Mouse (Mus musculus): Measurements from ENCODE around the gene H2al1c.

GRCm38 (mm10) chrX:11273190-11273589 lies 32.3 kb upstream of the H2al1c start:
- TF ChIP-seq CTCF (IDR thresholded peaks at IDR 0.05; ENCODE audit: extremely low read depth, insufficient read depth, insufficient read length, insufficient replicate concordance) (no peak), POLR2A (IDR thresholded peaks at IDR 0.05; ENCODE audit: low read depth, low read length) (no peak)

Measured in spleen, adult 2 months (tissue).